Mouse (Mus musculus) ES-Bruce4 (cell line): ENCODE measurements around the gene Nfam1. TPM values are rescaled to one million over a fixed set of nuclear protein-coding genes. Genes with fewer than 3 reads are reported as not detected.

Source experiments
- H3K27ac ChIP-seq: 2 replicates; pipeline ENCODE4 v1.5.1; 2012; ENCODE audit warnings: low read length, inconsistent platforms; ENCODE audit not compliant: insufficient read depth
- H3K27me3 ChIP-seq: 2 replicates; pipeline ENCODE4 v1.6.1; 2012; ENCODE audit warnings: mild to moderate bottlenecking, low read length, inconsistent platforms; ENCODE audit not compliant: control insufficient read depth, poor library complexity, insufficient read depth, severe bottlenecking
- H3K36me3 ChIP-seq: 2 replicates; pipeline ENCODE4 v1.6.1; 2012; ENCODE audit warnings: inconsistent platforms, mild to moderate bottlenecking, low read length, moderate library complexity; ENCODE audit not compliant: control insufficient read depth, poor library complexity, insufficient read depth, severe bottlenecking
- H3K4me1 ChIP-seq: one replicate; pipeline ENCODE4 v1.8.1; 2011; ENCODE audit warnings: low read length; ENCODE audit not compliant: control insufficient read depth, insufficient read depth
- H3K4me3 ChIP-seq: 2 replicates; pipeline ENCODE4 v1.5.1; 2011; ENCODE audit warnings: low read depth, mild to moderate bottlenecking, low read length
- H3K9ac ChIP-seq: 2 replicates; pipeline ENCODE4 v1.6.1; 2012; ENCODE audit warnings: low read depth, mild to moderate bottlenecking, inconsistent platforms; ENCODE audit not compliant: poor library complexity, severe bottlenecking
- H3K9me3 ChIP-seq: replicated peaks from 2 replicates; pipeline ENCODE4 v1.6.1; 2012; ENCODE audit warnings: mild to moderate bottlenecking, low read length, inconsistent platforms; ENCODE audit not compliant: control insufficient read depth, poor library complexity, insufficient read depth, severe bottlenecking
- CTCF ChIP-seq: IDR thresholded peaks from one replicate; pipeline ENCODE4 v1.8.1; 2011; ENCODE audit warnings: low read depth, low read length
- EP300 ChIP-seq: IDR thresholded peaks from 2 replicates; pipeline ENCODE4 v1.6.1; 2011; ENCODE audit warnings: low read depth, low read length; ENCODE audit not compliant: insufficient read depth
- POLR2A ChIP-seq: IDR thresholded peaks from one replicate; pipeline ENCODE4 v1.8.1; 2011; ENCODE audit warnings: low read length; ENCODE audit not compliant: insufficient read depth
- polyA plus RNA-seq: library from polyadenylated mRNA; stranded (reverse); fragments of >200 nt; gene quantifications from 2 replicates; pipeline ENCODE4 v1.2.4, GENCODE M21; 2011; ENCODE audit warnings: low read depth; ENCODE audit not compliant: missing spikeins, insufficient read depth, insufficient read length

Gene Nfam1
- polyA plus RNA-seq, 1 experiment = 3.3 TPM

GRCm38 (mm10) chr15:83007346-83007920 is 25.7 kb downstream of the Nfam1 start:
- no peak overlapping the region for H3K4me3 ChIP-seq
- no peak overlapping the region; the same call in 1 of the 2 replicates for H3K9ac ChIP-seq
- H3K9me3 ChIP-seq = no peaks in the 10 kb centered on the region
- no peaks in the 10 kb centered on the region for H3K27me3 ChIP-seq
- H3K4me1 ChIP-seq = peaks cover 6% of the 10 kb centered on the region
- no peak overlapping the region for H3K27ac ChIP-seq
- no peak for TF ChIP-seq POLR2A
- TF ChIP-seq EP300 = no peak
- TF ChIP-seq CTCF = no peak
- H3K36me3 ChIP-seq = no peaks in the 10 kb centered on the region

- Histone ChIP-seq H3K27me3 (no peaks in the 10 kb centered on the region), H3K9ac (no peak overlapping the region), H3K4me1 (peaks cover 4% of the 10 kb centered on the region), H3K27ac (no peak overlapping the region), H3K4me3 (no peak overlapping the region), H3K36me3 (no peaks in the 10 kb centered on the region), H3K9me3 (no peaks in the 10 kb centered on the region)
- no peak for TF ChIP-seq CTCF
- TF ChIP-seq POLR2A = no peak
- TF ChIP-seq EP300 = no peak
Measured at GRCm38 (mm10) chr15:83002665-83003548, 30.2 kb downstream of the Nfam1 start.

GRCm38 (mm10) chr15:82998811-82999221 is 34.3 kb downstream of the Nfam1 start:
- Histone ChIP-seq H3K9me3 (no peaks in the 10 kb centered on the region), H3K4me3 (no peak overlapping the region), H3K36me3 (no peaks in the 10 kb centered on the region), H3K27ac (no peak overlapping the region), H3K9ac (no peak overlapping the region), H3K4me1 (peaks cover 4% of the 10 kb centered on the region), H3K27me3 (no peaks in the 10 kb centered on the region)
- TF ChIP-seq POLR2A (no peak), CTCF (no peak), EP300 (no peak)

GRCm38 (mm10) chr15:82996431-82996830 is 36.7 kb downstream of the Nfam1 start:
- Histone ChIP-seq H3K4me3 (no peak overlapping the region), H3K4me1 (no peaks in the 10 kb centered on the region), H3K9ac (no peak overlapping the region), H3K27ac (no peak overlapping the region), H3K27me3 (no peaks in the 10 kb centered on the region), H3K9me3 (no peaks in the 10 kb centered on the region), H3K36me3 (no peaks in the 10 kb centered on the region)
- no peak for TF ChIP-seq POLR2A
- TF ChIP-seq EP300 = no peak
- no peak for TF ChIP-seq CTCF

GRCm38 (mm10) chr15:82995239-82995638 is 37.9 kb downstream of the Nfam1 start:
- no peaks in the 10 kb centered on the region for H3K36me3 ChIP-seq
- H3K9me3 ChIP-seq = no peaks in the 10 kb centered on the region
- H3K4me1 ChIP-seq = no peaks in the 10 kb centered on the region
- H3K27me3 ChIP-seq = no peaks in the 10 kb centered on the region
- H3K4me3 ChIP-seq = no peak overlapping the region
- no peak overlapping the region for H3K27ac ChIP-seq
- no peak overlapping the region for H3K9ac ChIP-seq
- TF ChIP-seq POLR2A = no peak
- no peak for TF ChIP-seq EP300
- no peak for TF ChIP-seq CTCF

GRCm38 (mm10) chr15:82992911-82993310 is 40.2 kb downstream of the Nfam1 start:
- no peaks in the 10 kb centered on the region for H3K9me3 ChIP-seq
- H3K4me1 ChIP-seq = no peaks in the 10 kb centered on the region
- no peak overlapping the region for H3K4me3 ChIP-seq
- no peaks in the 10 kb centered on the region for H3K27me3 ChIP-seq
- TF ChIP-seq CTCF (no peak), POLR2A (no peak), EP300 (no peak)
- H3K36me3 ChIP-seq = no peaks in the 10 kb centered on the region
- H3K27ac ChIP-seq = no peak overlapping the region
- no peak overlapping the region for H3K9ac ChIP-seq
